Mouse (Mus musculus) cerebellum, postnatal 4 days (tissue): Measurements from ENCODE around the gene Lix1l.

Experiments
- DNase-seq, 2 experiments: peaks; one replicate each; pipeline ENCODE4 v3.0.0; 2022; ENCODE audit warnings: low spot score in 2 of 2, mixed read lengths in 1 of 2

Lix1l gene

GRCm38 (mm10) chr3:96600639-96601250, at the start of gene Lix1l:
Gene Lix1l (plus strand): TSS chr3:96601149.
- DNase-seq: peak; percentile 71 to 85

GRCm38 (mm10) chr3:96551203-96551602, 49.7 kb upstream of the Lix1l start:
- DNase-seq: peak in 1 of 2 experiments; percentile 35

GRCm38 (mm10) chr3:96551890-96552289, 49.1 kb upstream of the Lix1l start:
- no peak for DNase-seq

GRCm38 (mm10) chr3:96553601-96554000, 47.3 kb upstream of the Lix1l start:
- no peak for DNase-seq

- no peak for DNase-seq
Observed at GRCm38 (mm10) chr3:96554251-96554650, 46.7 kb upstream of the Lix1l start.

GRCm38 (mm10) chr3:96555041-96555596, 45.8 kb upstream of the Lix1l start:
- peak in 1 of 2 experiments; percentile 62 for DNase-seq

- no peak for DNase-seq
Observed at GRCm38 (mm10) chr3:96555999-96556614, 44.8 kb upstream of the Lix1l start.

- no peak for DNase-seq
Observed at GRCm38 (mm10) chr3:96556651-96557635, 44.0 kb upstream of the Lix1l start.

GRCm38 (mm10) chr3:96557694-96558093, 43.3 kb upstream of the Lix1l start, which contains the start of gene Txnip:
Gene Txnip (plus strand): TSS chr3:96557957.
- DNase-seq: peak; percentile 98 to 99

- no peak for DNase-seq
Observed at GRCm38 (mm10) chr3:96558159-96558558, 42.8 kb upstream of the Lix1l start.

GRCm38 (mm10) chr3:96558668-96559196, 42.2 kb upstream of the Lix1l start:
- DNase-seq: no peak

- no peak for DNase-seq
Observed at GRCm38 (mm10) chr3:96559398-96559910, 41.5 kb upstream of the Lix1l start.

- DNase-seq: no peak
Observed at GRCm38 (mm10) chr3:96559911-96560850, 40.8 kb upstream of the Lix1l start.

- DNase-seq: no peak
Observed at GRCm38 (mm10) chr3:96560881-96561668, 39.9 kb upstream of the Lix1l start.

- no peak for DNase-seq
Observed at GRCm38 (mm10) chr3:96561946-96562681, 38.8 kb upstream of the Lix1l start.

GRCm38 (mm10) chr3:96563267-96563666, 37.7 kb upstream of the Lix1l start:
- DNase-seq: no peak

GRCm38 (mm10) chr3:96563911-96564632, 36.9 kb upstream of the Lix1l start:
- DNase-seq: no peak

- DNase-seq: no peak
Observed at GRCm38 (mm10) chr3:96564633-96565032, 36.3 kb upstream of the Lix1l start.
